Mouse (Mus musculus): ENCODE results near the gene Gm13420.

DNA sequence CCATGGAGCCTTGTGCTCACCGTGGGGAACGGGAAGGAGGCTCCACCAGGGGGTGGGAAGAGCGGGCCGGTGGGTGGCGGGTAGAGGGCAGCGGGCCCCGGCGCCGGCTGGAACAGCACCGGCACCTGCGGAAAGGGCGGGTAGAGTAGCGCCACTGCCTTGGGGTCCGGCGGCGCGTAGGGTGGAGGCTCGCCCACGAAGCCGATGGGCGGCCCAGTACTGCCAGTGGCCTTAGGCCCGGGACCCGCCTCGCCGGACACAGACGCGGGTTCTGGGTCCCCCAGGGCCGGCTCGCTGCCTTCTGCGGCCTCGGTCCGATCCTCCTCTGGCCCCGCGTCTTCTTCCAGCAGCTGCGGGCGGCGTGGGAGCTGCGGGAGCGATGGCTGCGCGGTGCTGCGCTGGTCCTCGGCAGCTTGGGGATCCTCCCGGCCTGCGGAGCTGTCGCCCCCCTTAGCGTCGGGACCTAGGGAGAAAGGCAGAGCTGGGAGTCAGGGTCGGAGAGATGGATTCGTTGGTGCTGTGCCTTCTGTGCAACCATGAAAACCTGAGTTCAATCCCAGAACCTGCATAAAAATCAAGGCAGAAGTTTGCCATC is 4.2 kb downstream of the Gm13420 start:
- TF ChIP-seq CTCF (IDR thresholded peaks at IDR 0.05; ENCODE audit: borderline replicate concordance, extremely low read depth, insufficient read depth, insufficient read length) (no peak), POLR2A (IDR thresholded peaks at IDR 0.05; ENCODE audit: borderline replicate concordance, extremely low read depth, insufficient read depth, insufficient read length, poor library complexity, severe bottlenecking) (no peak)

Measured in brain, embryonic 14.5 days (tissue).